Mouse (Mus musculus) liver, embryonic 11.5 days (tissue): ENCODE data around the gene Morn3. TPM values are rescaled to one million over a fixed set of nuclear protein-coding genes. Genes with fewer than 3 reads are reported as not detected.

ENCODE experiments used
- ATAC-seq: fragments of 200-750 bp; cut with Nextera tagmentation; replicated peaks from 2 replicates; pipeline ENCODE4 v1.8.0; 2017; ENCODE audit warnings: moderate number of reproducible peaks, mild to moderate bottlenecking, moderate TSS enrichment, moderate library complexity; ENCODE audit not compliant: low FRiP score
- DNase-seq: peaks from one replicate; pipeline ENCODE4 v3.0.0-alpha.2; 2017; ENCODE audit warnings: low spot score
- H3K27ac ChIP-seq: fragments of 300-500 bp; sonication (generic); 2 replicates; pipeline ENCODE4 v1.5.1; 2014; ENCODE audit warnings: mild to moderate bottlenecking, low read depth, low read length, control low read depth
- H3K27me3 ChIP-seq: fragments of 300-500 bp; sonication (generic); replicated peaks from 2 replicates; pipeline ENCODE4 v1.6.1; 2014; ENCODE audit warnings: low read length, mixed read lengths; ENCODE audit not compliant: control insufficient read depth, insufficient read depth
- H3K36me3 ChIP-seq: fragments of 300-500 bp; sonication (generic); 2 replicates; pipeline ENCODE4 v1.6.1; 2014; ENCODE audit warnings: mild to moderate bottlenecking, low read length, moderate library complexity, mixed read lengths; ENCODE audit not compliant: control insufficient read depth, insufficient read depth
- H3K4me1 ChIP-seq: fragments of 300-500 bp; sonication (generic); replicated peaks from 2 replicates; pipeline ENCODE4 v1.6.1; 2014; ENCODE audit warnings: low read length, mixed read lengths; ENCODE audit not compliant: control insufficient read depth, insufficient read depth
- H3K4me2 ChIP-seq: fragments of 300-500 bp; sonication (generic); 2 replicates; pipeline ENCODE4 v1.6.1; 2014; ENCODE audit warnings: mild to moderate bottlenecking, control low read depth, moderate library complexity
- H3K4me3 ChIP-seq: fragments of 300-500 bp; sonication (generic); 2 replicates; pipeline ENCODE4 v1.5.1; 2014; ENCODE audit warnings: low read depth, low read length, control low read depth
- H3K9ac ChIP-seq: fragments of 300-500 bp; sonication (generic); 2 replicates; pipeline ENCODE4 v1.6.1; 2014; ENCODE audit warnings: low read depth, low read length, control low read depth
- H3K9me3 ChIP-seq: fragments of 300-500 bp; sonication (generic); 2 replicates; pipeline ENCODE4 v1.6.1; 2016; ENCODE audit warnings: low read length, inconsistent platforms, mixed read lengths; ENCODE audit not compliant: control insufficient read depth
- WGBS: fragments of 180-500 bp; shearing (Covaris S2); extraction: QIAGEN DNeasy Blood & Tissue Kit; methylation state at CpG from one replicate; pipeline ENCODE4 v1.1.7; 2014; 5-methylcytosine and 5-hydroxymethylcytosine counted together
- polyA plus RNA-seq: library from polyadenylated mRNA; unstranded; fragments of >200 nt; fragmentation: Nextera tagmentation; extraction: Ambion mirVana; gene quantifications from 2 replicates; pipeline ENCODE4 v1.2.1, GENCODE M21; 2014

Gene Morn3
- polyA plus RNA-seq, 1 experiment from 2014 or later = not detected

DNA sequence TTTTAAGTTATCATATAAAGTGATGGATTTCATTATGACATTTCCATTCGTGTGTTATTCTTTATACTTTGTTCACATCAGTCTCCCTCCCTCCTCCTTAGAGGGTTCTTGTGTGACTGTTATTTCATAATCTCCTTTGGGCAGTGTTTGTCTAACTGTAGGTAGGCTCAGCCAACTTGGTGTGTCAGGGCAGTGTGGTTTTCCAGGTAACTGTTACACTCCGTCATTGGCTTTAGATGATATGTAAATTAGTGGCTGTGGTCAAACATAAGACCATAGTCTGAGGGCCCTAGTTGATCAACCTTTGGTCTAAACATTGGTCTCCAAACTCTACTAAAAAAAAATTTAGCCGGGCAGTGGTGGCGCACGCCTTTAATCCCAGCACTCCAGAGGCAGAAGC, 26.4 kb downstream of the Morn3 start:
- Histone ChIP-seq H3K4me1 (peaks cover 31% of the 10 kb centered on the region), H3K9me3 (no peaks in the 10 kb centered on the region), H3K4me3 (no peak overlapping the region), H3K27ac (no peak overlapping the region), H3K27me3 (no peaks in the 10 kb centered on the region), H3K9ac (no peak overlapping the region), H3K4me2 (no peak overlapping the region), H3K36me3 (no peaks in the 10 kb centered on the region)
- 82% methylated on average over 5 of the region's 5 CpGs for WGBS
- ATAC-seq = no peak
- no peak for DNase-seq

GRCm38 (mm10) chr5:123019336-123020016, 27.3 kb downstream of the Morn3 start:
- peaks cover 32% of the 10 kb centered on the region for H3K4me1 ChIP-seq
- ATAC-seq (no peak), DNase-seq (no peak)
- no peaks in the 10 kb centered on the region for H3K36me3 ChIP-seq
- H3K4me3 ChIP-seq = no peak overlapping the region
- H3K4me2 ChIP-seq = peak overlapping the region; percentile 23
- H3K9ac ChIP-seq = peak overlapping the region; percentile 22; the same call in 1 of the 2 replicates
- 45% methylated on average over 10 of the region's 10 CpGs for WGBS
- H3K9me3 ChIP-seq = no peaks in the 10 kb centered on the region
- no peaks in the 10 kb centered on the region for H3K27me3 ChIP-seq
- peak overlapping the region; percentile 62; the same call in 1 of the 2 replicates for H3K27ac ChIP-seq

- no peak for DNase-seq
- peaks cover 40% of the 10 kb centered on the region for H3K4me1 ChIP-seq
- no peak for ATAC-seq
- peak overlapping the region; percentile 91; the same call in 1 of the 2 replicates for H3K4me2 ChIP-seq
- H3K27me3 ChIP-seq = no peaks in the 10 kb centered on the region
- H3K27ac ChIP-seq = no peak overlapping the region
- 62% methylated on average over 4 of the region's 4 CpGs for WGBS
- no peaks in the 10 kb centered on the region for H3K36me3 ChIP-seq
- H3K9me3 ChIP-seq = no peaks in the 10 kb centered on the region
- H3K4me3 ChIP-seq = no peak overlapping the region
- H3K9ac ChIP-seq = no peak overlapping the region
Observed at GRCm38 (mm10) chr5:123017504-123017903, 29.3 kb downstream of the Morn3 start.

DNA sequence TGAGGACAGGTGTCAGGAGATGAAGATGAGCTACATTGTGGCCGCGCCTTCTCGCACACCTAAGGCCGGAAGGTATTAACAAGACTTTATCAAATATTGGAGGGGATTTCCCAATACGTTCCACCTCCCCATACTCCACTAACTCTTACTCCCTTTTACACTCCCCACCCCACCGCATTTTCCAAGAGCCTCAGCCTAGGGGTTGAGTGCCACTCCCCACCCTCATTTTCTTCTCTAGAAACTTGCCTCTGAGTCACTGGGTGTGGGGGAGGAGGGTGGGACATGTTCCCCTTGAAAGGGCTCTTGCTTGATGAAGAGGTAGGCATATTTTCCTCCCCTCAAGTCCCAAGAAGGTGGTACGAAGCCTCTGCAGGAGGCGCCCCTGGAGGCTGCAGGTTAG, 30.9 kb downstream of the Morn3 start:
- 14% methylated on average over 8 of the region's 8 CpGs for WGBS
- Histone ChIP-seq H3K4me2 (peak overlapping the region; percentile 91), H3K27me3 (no peaks in the 10 kb centered on the region), H3K4me1 (peaks cover 40% of the 10 kb centered on the region), H3K4me3 (peak overlapping the region; percentile 74), H3K9me3 (no peaks in the 10 kb centered on the region), H3K36me3 (no peaks in the 10 kb centered on the region), H3K27ac (peak overlapping the region; percentile 81), H3K9ac (peak overlapping the region; percentile 76)
- no peak for DNase-seq
- ATAC-seq = no peak

GRCm38 (mm10) chr5:123014753-123015701, 31.8 kb downstream of the Morn3 start, which contains the start of gene Orai1:
Gene Orai1 (plus strand): TSS chr5:123015074.
- Histone ChIP-seq H3K27me3 (no peaks in the 10 kb centered on the region), H3K4me3 (peak within 1 kb of the TSS; percentile 74), H3K4me2 (peak within 1 kb of the TSS; percentile 91), H3K9me3 (no peaks in the 10 kb centered on the region), H3K36me3 (no peaks in the 10 kb centered on the region), H3K27ac (peak within 1 kb of the TSS; percentile 82), H3K9ac (peak within 1 kb of the TSS; percentile 76), H3K4me1 (peaks cover 37% of the 10 kb centered on the region)
- under 1% methylated on average over 105 of the region's 106 CpGs for WGBS
- DNase-seq (peak; percentile 99), ATAC-seq (peak; percentile 93)

DNA sequence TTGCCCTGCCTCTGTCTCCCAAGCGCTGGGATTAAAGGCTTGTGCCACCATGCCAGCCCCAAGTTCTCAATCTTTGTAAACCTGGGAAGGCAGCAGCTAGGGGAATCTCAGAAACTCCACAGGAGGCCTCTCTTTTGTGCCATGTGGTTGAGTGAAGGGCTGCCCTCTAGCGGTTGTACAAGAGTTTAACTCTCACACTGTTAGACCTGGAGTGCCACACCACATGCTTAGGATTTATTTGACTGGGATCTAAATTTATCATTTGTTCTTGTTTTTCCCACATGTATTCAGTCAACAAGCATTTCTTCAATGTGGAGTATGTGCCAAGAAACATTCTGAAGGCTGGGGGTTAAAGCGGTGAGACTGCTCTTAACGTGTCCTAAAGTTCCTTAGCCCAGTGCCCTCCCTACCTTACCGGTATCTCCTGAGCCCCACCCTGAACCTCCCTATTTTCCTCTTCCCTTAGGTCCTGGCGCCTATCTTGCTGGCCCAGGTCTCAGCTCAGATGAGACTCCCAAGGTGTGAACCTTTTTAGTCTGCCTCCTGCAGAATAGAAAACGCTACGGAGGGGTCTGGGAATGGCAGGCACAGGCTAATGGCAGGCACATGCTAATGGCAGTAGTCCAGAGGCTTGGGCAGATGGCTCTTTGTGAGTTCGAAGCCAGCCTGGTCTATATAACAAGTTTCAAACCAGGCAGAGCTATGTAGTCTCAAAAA, 33.1 kb downstream of the Morn3 start:
- ATAC-seq (no peak), DNase-seq (no peak)
- no peak overlapping the region for H3K27ac ChIP-seq
- H3K9ac ChIP-seq = no peak overlapping the region
- H3K4me1 ChIP-seq = peaks cover 25% of the 10 kb centered on the region
- H3K27me3 ChIP-seq = no peaks in the 10 kb centered on the region
- WGBS = 45% methylated on average over 9 of the region's 9 CpGs
- no peak overlapping the region for H3K4me3 ChIP-seq
- H3K4me2 ChIP-seq = no peak overlapping the region
- H3K9me3 ChIP-seq = no peaks in the 10 kb centered on the region
- no peaks in the 10 kb centered on the region for H3K36me3 ChIP-seq

DNA sequence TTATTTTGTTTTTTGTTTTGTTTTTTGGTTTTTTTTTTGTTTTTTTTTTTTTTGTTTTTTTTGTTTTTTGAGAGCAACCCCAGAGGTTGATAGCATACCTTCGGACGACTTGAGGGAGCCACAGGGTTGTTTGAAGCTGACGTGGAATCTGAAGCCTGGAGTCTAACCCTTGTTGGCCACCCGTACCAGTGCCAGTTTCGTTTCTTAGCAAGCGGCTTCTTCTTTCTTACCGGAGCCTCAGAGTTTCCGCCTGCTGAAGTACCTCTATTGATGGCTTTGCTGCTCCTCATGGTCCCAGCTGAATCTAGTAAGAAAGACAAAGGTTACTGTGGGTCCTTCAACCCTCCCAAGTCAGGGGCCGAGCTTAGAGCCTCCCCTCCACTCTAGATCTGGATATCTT, 35.1 kb downstream of the Morn3 start:
- H3K27me3 ChIP-seq = no peaks in the 10 kb centered on the region
- DNase-seq (no peak), ATAC-seq (no peak)
- no peaks in the 10 kb centered on the region for H3K9me3 ChIP-seq
- H3K9ac ChIP-seq = no peak overlapping the region
- H3K27ac ChIP-seq = no peak overlapping the region
- 95% methylated on average over 9 of the region's 9 CpGs for WGBS
- H3K4me2 ChIP-seq = no peak overlapping the region
- H3K4me3 ChIP-seq = no peak overlapping the region
- peaks cover 15% of the 10 kb centered on the region for H3K4me1 ChIP-seq
- H3K36me3 ChIP-seq = no peaks in the 10 kb centered on the region

DNA sequence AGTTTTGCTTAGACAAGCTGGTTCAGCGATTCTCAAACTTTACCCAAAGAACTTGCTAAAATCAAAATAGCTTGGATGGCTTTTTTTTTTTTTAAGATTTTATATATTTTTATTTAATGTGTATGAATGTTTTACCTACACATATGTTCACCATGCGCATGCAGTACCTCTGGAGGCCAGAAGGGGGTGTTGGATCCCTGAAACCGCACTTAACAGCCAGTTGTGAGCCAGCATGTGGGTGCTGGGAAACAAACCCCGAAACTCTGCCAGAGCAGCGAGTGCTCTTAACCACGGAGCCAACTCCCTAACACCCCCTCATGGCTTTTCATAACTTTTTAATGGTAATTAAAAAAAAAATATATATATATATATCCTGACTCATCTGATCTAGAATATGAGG, 36.0 kb downstream of the Morn3 start:
- Histone ChIP-seq H3K4me2 (no peak overlapping the region), H3K27me3 (no peaks in the 10 kb centered on the region), H3K4me1 (peaks cover 14% of the 10 kb centered on the region), H3K4me3 (no peak overlapping the region), H3K36me3 (no peaks in the 10 kb centered on the region), H3K27ac (no peak overlapping the region), H3K9ac (no peak overlapping the region), H3K9me3 (no peaks in the 10 kb centered on the region)
- DNase-seq = no peak
- ATAC-seq = no peak
- 89% methylated on average over 6 of the region's 6 CpGs for WGBS
